Mouse (Mus musculus) spleen, postnatal 4 days (tissue): ENCODE results near the gene Zfp512b.
A peak's percentile ranks its signal among the peaks of the same experiment; 100 is the strongest.

Source experiments
- DNase-seq, 2 experiments: peaks; one replicate each; pipeline ENCODE4 v3.0.0; 2022; ENCODE audit warnings: low spot score in 2 of 2

Gene Zfp512b

GRCm38 (mm10) chr2:181592231-181593041, at the start of gene Zfp512b:
Zfp512b (minus strand) TSS chr2:181592803.
- DNase-seq, result peak; percentile 49 to 81

- DNase-seq, result no peak
Measured at GRCm38 (mm10) chr2:181635865-181636264, 43.3 kb upstream of the Zfp512b start.

GRCm38 (mm10) chr2:181632624-181633023, 40.0 kb upstream of the Zfp512b start:
- no peak for DNase-seq

- no peak for DNase-seq
Measured at GRCm38 (mm10) chr2:181628471-181628870, 35.9 kb upstream of the Zfp512b start.

GRCm38 (mm10) chr2:181623401-181623800, 30.8 kb upstream of the Zfp512b start:
- no peak for DNase-seq

GRCm38 (mm10) chr2:181618761-181619495, 26.3 kb upstream of the Zfp512b start:
- DNase-seq, result no peak

GRCm38 (mm10) chr2:181602367-181602766, 9.8 kb upstream of the Zfp512b start:
- no peak for DNase-seq

- no peak for DNase-seq
Measured at GRCm38 (mm10) chr2:181601751-181602145, 9.1 kb upstream of the Zfp512b start.

GRCm38 (mm10) chr2:181600828-181601750, 8.5 kb upstream of the Zfp512b start:
- DNase-seq, result peak; percentile 95 to 97

- peak; percentile 12 to 60 for DNase-seq
Measured at GRCm38 (mm10) chr2:181600226-181600758, 7.7 kb upstream of the Zfp512b start.

GRCm38 (mm10) chr2:181598454-181599351, 6.1 kb upstream of the Zfp512b start, which contains the start of gene Samd10:
Samd10 (minus strand) TSS chr2:181599212.
- DNase-seq, result peak; percentile 57 to 85

- DNase-seq, result peak in 1 of 2 experiments; percentile 57
Measured at GRCm38 (mm10) chr2:181597378-181598061, 4.9 kb upstream of the Zfp512b start.

- no peak for DNase-seq
Measured at GRCm38 (mm10) chr2:181596221-181596960, 3.8 kb upstream of the Zfp512b start.

GRCm38 (mm10) chr2:181594946-181595696, 2.5 kb upstream of the Zfp512b start:
- peak in 1 of 2 experiments; percentile 22 for DNase-seq

- no peak for DNase-seq
Measured at GRCm38 (mm10) chr2:181593937-181594336, 1.3 kb upstream of the Zfp512b start.

- peak in 1 of 2 experiments; percentile 62 for DNase-seq
Measured at GRCm38 (mm10) chr2:181593042-181593421, 429 bp upstream of the Zfp512b start.

GRCm38 (mm10) chr2:181591528-181592085, 996 bp downstream of the Zfp512b start, which contains the start of gene Prpf6:
Prpf6 (plus strand) TSS chr2:181591868.
- DNase-seq, result peak; percentile 37 to 66

GRCm38 (mm10) chr2:181590471-181590870, 2.1 kb downstream of the Zfp512b start:
- DNase-seq, result peak; percentile 10 to 57
